Mouse (Mus musculus) lung, postnatal 0 days (tissue): ENCODE results near the gene Syt7.

Experiments used
- CTCF ChIP-seq: IDR thresholded peaks from 2 replicates; pipeline ENCODE4 v1.5.1; 2016; ENCODE audit warnings: antibody characterized with exemption, mild to moderate bottlenecking
- EP300 ChIP-seq: IDR thresholded peaks from 2 replicates; pipeline ENCODE4 v1.6.1; 2016; ENCODE audit warnings: antibody characterized with exemption, mild to moderate bottlenecking, control low read depth

GRCm38 (mm10) chr19:10431410-10431809 lies 42.5 kb downstream of the Syt7 start:
- TF ChIP-seq CTCF (no peak), EP300 (no peak)
